Mouse (Mus musculus): ENCODE data around the gene Etfbkmt.
"Not testable (repeated sequence)": the region's sequence is repeated elsewhere in the genome, so short reads cannot be mapped to it uniquely, and the experiment has no call there.

Etfbkmt gene

DNA sequence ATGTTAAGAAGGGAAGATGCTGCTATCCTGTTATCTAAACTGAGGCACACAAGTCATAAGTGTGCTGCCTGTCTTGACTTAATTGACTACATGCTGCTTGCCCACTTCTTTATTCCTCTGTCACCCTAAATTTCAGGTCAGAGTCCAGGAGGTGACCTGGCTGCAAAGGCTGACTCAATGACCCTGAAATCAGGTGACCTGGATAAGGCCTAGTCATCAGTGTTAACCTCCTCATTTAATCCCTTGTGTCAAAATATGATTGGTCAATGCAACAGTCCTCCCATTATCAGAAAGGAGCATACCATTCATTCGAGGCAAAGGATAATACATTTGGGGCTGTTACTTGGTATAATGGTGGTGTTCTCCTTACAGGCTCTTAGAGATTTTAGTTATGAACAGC, at the start of gene Etfbkmt:
Gene Etfbkmt (plus strand): TSS at position 379 of the 400 bp plus-strand sequence.
- DNase-seq, result no peak

DNA sequence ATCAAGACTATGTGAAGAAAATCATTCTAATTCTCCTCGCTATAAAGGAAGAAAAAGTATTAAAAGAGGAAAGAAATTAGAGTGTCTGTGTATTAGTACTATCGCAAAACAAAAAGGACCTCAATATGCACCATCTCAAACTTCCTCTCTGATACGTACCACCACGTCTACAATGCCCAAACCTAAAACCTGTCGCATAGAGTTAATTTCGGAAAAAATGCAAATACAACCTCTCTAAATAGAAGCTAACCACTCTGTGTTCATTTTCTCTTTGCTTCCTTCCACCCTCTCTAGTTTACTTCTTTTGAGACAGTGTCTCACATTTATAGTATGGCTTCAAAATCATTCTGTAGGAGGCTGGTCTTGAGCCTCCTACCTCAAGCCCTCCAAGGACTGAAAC, 47.2 kb upstream of the Etfbkmt start:
- no peak for DNase-seq

DNA sequence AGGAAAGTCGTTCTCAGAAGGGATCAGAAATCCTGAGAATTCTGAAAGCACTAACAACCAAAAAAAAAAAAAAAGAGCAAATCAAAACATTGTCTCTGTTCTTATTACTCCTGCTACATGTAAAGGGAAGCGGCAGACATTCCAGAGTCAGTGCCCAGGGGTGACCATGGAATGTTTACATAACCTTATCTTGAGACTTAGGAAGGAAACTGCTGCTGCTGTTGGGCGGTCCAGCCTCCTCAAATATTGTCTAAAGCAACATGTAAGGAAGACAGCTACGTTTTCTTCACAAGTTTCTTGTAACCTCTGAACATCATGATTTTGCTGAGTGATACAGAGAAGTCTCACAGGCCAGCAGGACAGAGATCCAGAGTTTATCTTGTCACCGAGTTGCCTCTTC, 46.2 kb upstream of the Etfbkmt start:
- no peak for DNase-seq

DNA sequence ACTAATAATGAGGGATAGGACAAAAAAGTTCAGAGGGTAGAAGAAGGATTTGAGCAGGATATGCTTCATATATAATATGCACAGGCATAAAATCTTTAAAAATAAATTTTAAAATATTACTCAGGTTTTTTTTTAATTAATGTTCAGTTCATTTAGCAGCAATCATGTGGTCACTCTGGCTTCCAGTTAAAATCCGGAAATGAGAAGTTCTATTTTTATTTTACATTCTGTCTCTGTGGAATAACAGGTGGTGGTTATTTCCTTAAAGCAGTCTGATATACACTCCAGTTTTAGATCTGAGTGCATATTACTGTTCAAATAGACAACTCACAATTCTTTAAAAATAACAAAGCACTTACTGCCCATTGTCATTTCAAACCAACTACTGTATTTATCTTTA, 45.1 kb upstream of the Etfbkmt start:
- no peak for DNase-seq

DNA sequence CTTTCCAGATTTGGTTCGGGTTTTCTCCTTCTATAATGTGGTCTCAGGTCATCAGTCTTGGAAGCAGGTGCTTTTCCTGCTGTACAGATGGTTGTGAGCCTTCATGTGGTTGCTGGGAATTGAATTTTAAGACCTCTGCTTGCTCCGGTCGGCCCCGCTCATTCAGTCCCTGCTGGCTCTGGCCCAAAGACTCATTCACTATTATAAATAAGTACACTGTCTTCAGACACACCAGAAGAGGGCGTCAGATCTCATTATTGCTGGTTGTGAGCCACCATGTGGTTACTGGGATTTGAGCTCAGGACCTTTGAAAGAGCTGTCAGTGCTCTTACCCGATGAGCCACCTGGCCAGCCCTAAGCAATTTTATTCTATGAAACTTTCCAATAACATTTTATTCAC, 44.3 kb upstream of the Etfbkmt start:
- no peak for DNase-seq

DNA sequence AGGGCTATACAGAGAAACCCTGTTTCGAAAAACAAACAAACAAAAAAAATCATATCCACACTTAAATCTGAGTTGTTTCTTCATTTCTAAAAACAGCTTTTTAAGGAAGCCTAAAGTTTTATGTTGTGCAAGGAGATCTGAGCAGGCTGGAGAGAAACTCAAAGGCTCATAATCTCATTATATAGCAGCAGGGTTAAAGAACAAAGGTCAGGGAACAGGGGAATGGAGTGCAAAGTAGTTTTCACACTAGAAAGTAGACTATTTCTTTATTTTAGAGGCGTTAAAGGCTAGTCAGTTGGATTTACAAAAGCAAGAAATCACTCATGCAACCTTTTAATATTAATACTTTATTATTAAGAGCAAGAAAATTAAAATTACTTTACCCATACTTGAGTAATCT, 43.4 kb upstream of the Etfbkmt start:
- DNase-seq, result no peak

DNA sequence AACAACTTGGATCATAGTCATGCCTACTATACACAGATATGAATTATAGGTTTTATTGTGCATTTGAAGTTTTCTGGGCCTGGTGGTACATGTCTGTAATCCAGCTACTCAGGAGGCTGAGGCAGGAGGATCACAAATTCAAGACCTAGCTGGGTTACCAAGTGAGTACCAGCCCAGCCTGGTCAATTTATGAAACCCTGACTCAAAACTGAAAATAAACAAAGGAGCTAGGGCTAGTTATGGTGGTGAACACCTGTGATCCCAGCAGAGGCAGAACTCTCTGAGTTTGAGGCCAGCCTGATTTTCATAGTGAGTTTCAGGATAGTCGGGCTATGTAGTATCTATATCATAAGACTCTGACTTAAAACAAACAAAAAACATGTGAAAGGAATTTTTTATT, 42.4 kb upstream of the Etfbkmt start:
- no peak for DNase-seq

DNA sequence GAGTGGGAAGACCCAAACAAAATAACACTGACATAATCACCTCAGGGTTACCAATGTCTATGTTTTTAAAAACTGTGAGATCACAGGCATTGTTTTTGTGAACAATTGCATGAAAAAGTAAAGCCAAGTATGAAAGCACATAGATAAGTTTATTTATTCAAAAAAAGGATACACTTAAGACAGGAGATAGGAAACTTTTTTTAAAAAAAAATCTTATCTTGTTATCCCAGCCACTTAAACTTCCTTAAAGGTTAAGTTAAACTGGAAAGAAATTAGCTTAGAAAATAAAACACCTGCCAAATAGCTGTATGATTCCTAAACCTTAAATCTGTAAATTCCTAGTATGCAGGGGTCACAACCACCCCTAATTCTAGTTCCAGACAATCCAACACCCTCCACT, 40.7 kb upstream of the Etfbkmt start:
- DNase-seq, result no peak

DNA sequence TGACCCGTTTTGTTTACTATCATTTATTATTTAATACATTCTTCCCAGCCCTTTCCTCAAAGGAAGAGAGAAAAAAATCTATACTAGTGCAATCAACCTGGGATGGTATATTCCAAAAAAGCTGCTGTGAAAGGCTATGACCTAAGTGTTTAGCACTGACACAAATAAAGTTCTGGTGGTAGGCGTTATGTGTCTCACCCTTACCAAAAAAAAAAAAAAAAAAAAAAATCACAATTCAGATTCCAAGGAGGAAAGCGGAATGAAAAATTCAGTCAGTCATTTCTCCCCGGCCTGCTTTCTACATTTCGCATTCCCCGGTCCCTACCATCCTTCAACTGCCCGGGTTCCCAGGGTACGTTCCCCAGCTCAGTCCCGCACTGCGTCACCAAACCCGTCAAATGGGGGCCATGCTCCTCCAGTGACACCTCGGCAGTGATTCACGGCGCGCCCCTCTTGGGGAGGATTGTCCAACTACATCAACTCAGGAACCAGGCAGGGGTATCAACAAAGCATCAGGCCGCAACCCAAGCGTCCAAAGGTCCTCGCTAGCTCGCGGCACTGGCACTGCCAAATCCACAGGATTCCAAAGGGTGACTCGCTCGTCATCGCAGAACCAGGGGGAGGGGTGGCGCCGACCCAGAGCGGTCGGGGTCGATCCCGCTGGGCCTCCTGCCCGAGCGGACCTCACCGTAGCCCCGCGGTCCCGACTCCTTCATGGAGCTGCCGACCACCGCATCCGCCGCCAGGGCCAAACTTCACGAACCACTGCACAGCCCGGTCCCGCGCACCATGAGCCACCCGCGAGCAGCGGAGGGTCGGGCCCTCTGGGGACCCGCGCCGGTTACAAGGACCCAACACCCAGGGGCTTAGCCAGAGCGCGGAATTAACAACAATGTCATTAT, 39.2 kb upstream of the Etfbkmt start:
- DNase-seq, result peak; percentile 67

DNA sequence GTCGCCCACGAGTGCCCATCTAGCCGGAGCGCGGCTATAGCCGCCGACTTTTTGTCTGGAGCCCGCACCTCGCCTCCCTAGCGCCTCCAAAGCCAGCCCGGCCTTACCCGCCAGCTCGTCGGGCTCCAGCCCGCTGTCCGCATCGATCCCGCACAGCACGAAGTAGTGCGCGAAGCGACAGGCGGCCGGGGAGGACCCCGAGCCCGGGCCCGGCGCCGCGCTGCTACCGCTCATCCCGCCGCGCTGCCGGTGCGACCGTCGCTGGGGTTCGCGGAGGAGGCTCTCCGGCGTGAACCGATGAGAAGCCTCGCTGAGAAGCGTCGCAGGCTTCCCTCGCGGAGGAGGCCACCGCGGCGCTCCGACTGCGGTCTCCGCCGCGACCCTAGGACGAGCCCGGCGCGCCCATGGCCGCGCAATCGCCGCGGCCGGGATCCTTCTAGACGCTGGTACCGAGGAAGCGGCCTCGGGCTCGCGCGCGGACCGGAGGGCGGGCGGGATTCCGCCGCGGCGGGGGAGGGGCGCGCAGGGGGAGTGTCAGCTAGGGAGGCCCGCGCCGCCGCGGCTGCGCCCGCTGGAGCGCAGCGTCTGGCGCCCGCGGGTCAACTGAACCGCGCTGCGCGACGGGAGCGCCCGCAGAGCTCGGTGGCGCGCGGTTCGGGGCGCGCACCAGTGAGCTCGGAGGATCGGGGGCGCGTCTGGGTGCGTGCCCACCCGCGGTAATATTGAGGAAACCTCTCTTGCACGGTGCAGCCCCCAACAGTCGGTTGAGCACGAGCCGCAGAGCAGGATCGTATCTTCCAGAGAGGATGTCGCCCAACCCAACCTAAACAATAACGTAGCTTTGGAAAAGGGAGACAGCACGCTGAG, 38.3 kb upstream of the Etfbkmt start, which contains the start of gene Dennd5b:
Gene Dennd5b (minus strand): TSS at position 605 of the 867 bp plus-strand sequence.
- DNase-seq, result peak; percentile 79

DNA sequence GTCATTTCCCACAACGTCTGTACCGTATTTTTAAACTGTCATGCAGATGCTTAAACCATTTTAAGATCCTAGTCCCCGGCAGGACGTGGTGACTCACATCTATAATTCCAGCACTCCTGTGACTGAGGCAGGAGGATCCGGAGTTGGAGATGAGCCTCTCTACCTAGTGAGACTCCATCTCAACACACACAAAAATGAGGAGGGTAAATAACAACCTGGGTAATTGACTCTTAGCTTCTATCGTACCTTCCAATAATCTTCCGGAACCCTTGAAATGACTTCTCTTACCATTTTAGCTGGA, 37.8 kb upstream of the Etfbkmt start:
- DNase-seq, result no peak

DNA sequence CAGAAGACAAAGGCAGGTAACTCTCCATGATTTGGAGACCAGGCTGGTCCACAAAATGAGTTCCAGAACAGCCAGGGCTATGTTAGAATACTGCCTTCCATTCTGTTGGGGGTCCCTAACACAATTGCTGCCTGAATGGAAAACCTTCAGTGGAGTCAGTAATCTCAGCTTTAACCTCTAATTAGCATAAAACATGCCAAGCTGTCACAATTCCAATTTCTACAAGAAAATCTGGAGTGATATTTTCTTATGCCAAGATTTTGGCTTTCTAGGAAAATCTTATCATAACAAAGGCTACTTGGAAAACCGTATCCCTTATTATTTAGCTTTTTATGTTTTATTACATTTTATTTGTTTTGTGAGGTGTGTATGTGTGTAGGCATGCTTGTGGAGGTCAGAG, 36.2 kb upstream of the Etfbkmt start:
- no peak for DNase-seq

DNA sequence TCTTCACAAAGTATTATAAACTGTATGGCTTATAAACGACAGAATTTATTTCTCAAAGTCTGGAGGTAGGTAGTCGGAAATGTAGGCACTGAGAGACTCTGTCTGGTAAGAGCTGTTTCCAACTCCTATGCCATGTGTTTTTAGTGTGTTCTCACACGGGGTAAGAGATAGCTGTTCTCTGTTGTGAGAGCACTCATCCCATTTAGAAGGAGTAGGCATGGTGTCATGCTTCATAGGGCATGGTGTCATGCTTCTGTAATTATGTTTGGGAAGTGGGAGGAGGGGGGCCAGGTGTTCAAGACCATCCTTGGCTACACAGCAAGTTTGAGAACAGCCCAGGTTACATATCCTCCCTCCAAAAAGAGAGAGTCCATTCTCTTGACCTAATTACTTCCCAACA, 32.0 kb upstream of the Etfbkmt start:
- no peak for DNase-seq

DNA sequence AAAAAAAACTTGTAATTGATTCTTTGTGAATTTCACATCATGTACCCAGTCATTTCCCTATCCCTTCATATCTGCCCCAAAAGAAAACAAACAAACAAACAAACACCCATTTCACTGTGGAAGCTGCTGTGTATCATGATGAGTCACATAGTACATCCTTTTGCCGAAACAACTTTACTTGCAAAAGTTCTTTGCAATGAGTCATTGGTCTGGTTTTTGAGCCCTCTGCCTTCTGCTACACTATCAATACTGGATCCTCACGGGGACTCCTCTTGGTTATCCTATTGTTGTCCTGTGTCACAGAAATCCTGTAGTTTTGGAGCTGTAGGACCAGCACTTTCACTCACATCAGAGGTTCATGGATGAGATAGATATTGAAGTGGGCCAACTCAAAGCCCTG, 30.7 kb upstream of the Etfbkmt start:
- no peak for DNase-seq

DNA sequence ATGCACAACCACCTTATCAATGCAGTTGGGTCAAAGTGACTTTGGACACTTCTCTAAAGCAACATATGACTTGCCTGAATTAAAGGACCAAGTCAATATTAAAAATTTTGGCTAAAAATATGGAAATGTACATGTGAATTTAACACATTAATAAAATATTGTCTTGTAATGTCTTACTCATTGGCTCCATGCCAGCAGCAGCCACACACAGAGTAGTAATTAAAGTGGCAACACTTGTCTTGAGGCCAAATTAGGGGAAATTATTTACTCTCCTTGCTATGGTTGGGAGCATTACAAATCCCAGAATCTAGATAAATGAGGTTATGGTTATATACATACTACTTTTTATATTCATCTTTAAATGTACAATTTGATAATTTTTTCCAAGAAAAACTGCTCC, 22.7 kb upstream of the Etfbkmt start:
- no peak for DNase-seq

DNA sequence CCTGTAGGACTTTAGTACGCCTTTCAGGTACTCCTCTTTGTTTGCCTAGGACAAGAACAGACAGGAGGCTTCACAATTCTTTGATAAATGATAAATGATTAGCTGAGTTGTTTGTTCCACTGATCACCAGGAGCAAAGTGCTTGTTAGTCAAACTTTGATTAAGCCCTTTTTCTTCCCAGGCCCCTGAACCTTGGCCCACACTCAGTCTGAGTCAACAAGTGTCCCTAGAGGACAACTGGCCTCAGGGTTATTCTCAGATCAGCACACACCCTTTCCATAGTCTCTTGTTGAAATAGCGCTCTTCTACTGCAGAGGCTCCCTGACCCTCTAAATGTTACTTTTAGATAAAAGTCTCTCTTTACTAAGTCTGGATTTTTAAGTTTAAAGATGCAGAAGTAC, 20.7 kb upstream of the Etfbkmt start:
- no peak for DNase-seq

DNA sequence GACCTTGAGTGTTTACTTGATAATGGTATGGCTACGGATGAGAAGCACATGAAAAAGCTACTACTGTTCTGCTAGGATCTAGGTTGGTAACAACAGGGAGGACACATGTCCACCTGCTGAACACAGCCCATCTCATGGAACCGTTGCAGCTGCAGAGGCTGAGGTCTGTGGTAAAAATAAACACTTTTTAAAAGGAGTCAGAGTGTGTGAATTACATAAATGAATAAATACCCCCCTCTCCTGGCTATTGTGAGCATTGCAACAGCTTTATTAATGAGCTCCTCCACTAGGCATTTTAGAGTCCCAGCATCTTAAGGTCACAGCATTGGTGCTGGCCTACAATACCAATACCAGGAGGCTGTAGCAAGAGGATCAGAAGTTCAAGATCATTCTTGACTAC, 19.8 kb upstream of the Etfbkmt start:
- peak; percentile 27 for DNase-seq

DNA sequence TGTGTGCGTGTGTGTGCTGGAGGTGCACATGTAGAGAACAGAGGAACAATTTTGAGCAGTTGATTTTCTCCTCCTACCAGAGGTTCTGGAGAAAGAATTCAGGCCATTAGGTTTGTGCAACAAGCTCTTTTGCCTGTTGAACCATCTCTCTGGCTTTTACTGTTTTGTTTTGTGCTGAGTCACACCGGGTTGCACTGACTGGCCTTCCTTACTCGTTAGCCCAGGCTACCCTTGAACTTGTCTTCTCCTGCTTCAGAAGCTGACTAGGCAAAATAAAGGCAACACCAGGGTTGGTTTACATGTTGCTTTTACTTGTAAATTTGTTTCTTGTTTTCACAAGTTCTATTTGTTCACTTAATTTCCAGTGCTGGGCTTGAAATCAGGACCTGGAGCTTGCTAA, 16.6 kb upstream of the Etfbkmt start:
- no peak for DNase-seq

DNA sequence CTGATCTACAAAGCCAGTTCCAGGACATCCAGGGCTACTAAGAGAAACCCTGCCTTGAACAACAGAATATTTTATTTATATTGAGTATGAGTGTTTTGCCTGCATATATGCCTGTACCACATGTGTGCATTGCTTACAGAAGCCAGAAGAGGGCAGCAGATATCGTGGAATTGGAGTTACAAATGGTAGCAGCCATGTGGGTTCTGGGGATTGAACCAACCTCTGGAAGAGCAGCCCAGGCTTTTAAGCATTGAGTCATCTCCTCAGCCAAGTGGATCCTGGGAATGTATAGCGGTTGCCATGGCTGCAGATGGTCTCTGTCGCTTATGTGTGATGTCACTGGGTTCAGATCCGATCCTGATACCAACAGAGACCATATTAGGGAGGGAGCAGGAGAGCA, 13.0 kb upstream of the Etfbkmt start:
- peak; percentile 11 for DNase-seq

DNA sequence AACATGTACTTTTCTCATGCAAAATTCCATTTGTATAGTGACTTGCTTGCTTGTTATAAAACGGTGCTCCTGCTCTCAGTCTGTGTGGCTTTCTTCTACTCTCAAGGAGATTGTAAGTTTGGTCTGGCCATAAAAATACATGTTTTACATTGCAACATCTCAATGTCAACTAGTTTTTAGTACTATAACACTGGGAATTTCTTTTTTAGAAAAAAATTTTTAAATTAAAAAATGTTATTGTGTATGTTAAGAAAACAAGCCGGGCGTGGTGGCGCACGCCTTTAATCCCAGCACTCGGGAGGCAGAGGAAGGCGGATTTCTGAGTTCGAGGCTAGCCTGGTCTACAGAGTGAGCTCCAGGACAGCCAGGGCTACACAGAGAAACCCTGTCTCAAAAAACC, 9.8 kb upstream of the Etfbkmt start, which contains the start of gene Gm10203:
Gene Gm10203 (plus strand): TSS at position 301 of the 400 bp plus-strand sequence.
- not testable (repeated sequence) for DNase-seq

DNA sequence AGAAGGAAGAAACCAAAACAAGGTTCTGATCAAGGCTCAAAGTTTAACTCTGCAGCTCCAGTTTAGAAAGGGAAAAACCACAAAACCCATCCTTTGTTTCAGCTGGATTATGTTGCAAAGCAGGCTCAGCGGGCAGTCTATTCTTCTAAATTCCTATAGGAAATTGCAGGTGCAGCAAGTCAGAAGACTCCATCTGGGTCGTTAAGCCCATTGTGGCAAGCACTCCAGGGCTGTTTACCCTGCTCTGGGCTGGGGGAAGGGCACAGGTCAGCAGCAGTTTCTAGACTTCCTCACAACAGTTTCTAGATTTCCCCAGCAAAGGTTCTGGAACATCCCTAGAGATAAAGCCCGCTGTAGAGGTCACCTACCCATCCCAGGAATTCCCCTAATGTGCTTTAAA, 8.5 kb upstream of the Etfbkmt start:
- no peak for DNase-seq

DNA sequence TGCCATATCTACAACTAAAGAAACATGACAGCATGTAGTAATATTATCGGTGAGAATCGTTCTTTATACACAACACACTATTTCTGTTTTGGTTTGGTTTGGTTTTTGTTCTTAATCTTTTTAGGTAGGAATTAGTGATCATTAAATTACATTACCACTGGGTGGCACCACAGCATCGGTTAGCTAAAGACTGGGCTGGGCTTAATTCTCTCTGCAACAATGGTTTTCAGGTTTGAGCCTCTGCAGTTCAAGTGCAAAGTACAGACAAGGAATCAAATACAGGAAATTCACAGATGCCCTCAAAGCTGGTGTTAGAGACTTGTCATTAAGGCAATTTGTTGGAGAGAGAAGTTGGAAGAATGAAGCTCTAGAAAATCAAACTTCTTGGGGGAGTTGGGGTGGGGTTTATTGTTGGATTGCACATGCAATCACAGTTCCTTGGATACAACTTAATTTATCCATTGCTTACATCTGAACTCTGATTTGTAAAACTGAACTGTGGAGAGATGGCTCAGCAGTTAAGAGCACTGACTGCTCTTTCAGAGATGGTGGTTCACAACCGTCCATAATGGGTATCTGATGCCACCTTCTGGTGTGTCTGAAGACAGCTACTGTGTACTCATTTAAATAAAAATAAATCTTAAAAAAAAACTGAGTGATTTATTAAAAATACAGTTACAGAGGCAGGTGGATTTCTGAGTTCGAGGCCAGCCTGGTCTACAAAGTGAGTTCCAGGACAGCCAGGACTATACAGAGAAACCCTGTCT, 7.2 kb upstream of the Etfbkmt start:
- peak; percentile 9 for DNase-seq

All from right cerebral cortex, postnatal 14 days (tissue).